Mouse (Mus musculus) midbrain, embryonic 11.5 days (tissue): ENCODE measurements around the gene Orm2. TPM values are rescaled to one million over a fixed set of nuclear protein-coding genes. Genes with fewer than 3 reads are reported as not detected.

Experiments used
- ATAC-seq: fragments of 200-750 bp; cut with Nextera tagmentation; 2 replicates; pipeline ENCODE4 v1.8.0; 2017; ENCODE audit warnings: moderate TSS enrichment, moderate library complexity; ENCODE audit not compliant: low FRiP score
- DNase-seq: peaks from one replicate; pipeline ENCODE4 v3.0.0; 2015; ENCODE audit warnings: low spot score; ENCODE audit errors: missing footprints
- H3K27ac ChIP-seq: fragments of 300-500 bp; sonication (generic); 2 replicates; pipeline ENCODE4 v1.5.1; 2014; ENCODE audit warnings: low read depth, low read length
- H3K27me3 ChIP-seq: fragments of 300-500 bp; sonication (generic); 2 replicates; pipeline ENCODE4 v1.6.1; 2014; ENCODE audit warnings: mild to moderate bottlenecking, low read length, moderate library complexity, mixed read lengths; ENCODE audit not compliant: control insufficient read depth, insufficient read depth
- H3K36me3 ChIP-seq: fragments of 300-500 bp; sonication (generic); 2 replicates; pipeline ENCODE4 v1.6.1; 2014; ENCODE audit warnings: mild to moderate bottlenecking, low read length, moderate library complexity, mixed read lengths; ENCODE audit not compliant: control insufficient read depth, insufficient read depth
- H3K4me1 ChIP-seq: fragments of 300-500 bp; sonication (generic); 2 replicates; pipeline ENCODE4 v1.6.1; 2014; ENCODE audit warnings: low read length; ENCODE audit not compliant: control insufficient read depth, insufficient read depth
- H3K4me2 ChIP-seq: fragments of 300-500 bp; sonication (generic); 2 replicates; pipeline ENCODE4 v1.6.1; 2014; ENCODE audit warnings: mild to moderate bottlenecking, moderate library complexity
- H3K4me3 ChIP-seq: fragments of 300-500 bp; sonication (generic); 2 replicates; pipeline ENCODE4 v1.5.1; 2014; ENCODE audit warnings: low read depth, low read length
- H3K9ac ChIP-seq: fragments of 300-500 bp; sonication (generic); 2 replicates; pipeline ENCODE4 v1.6.1; 2014; ENCODE audit warnings: low read length
- H3K9me3 ChIP-seq: fragments of 300-500 bp; sonication (generic); 2 replicates; pipeline ENCODE4 v1.6.1; 2016; ENCODE audit warnings: low read length; ENCODE audit not compliant: control insufficient read depth
- WGBS: fragments of 180-500 bp; shearing (Covaris S2); extraction: QIAGEN DNeasy Blood & Tissue Kit; methylation state at CpG from one replicate; pipeline ENCODE4 v1.1.7; 2014; 5-methylcytosine and 5-hydroxymethylcytosine counted together
- polyA plus RNA-seq: library from polyadenylated mRNA; unstranded; fragments of >200 nt; fragmentation: Nextera tagmentation; extraction: Ambion mirVana; gene quantifications from 2 replicates; pipeline ENCODE4 v1.2.1, GENCODE M21; 2014

Gene Orm2
- polyA plus RNA-seq, 1 experiment from 2014 or later, result not detected

DNA sequence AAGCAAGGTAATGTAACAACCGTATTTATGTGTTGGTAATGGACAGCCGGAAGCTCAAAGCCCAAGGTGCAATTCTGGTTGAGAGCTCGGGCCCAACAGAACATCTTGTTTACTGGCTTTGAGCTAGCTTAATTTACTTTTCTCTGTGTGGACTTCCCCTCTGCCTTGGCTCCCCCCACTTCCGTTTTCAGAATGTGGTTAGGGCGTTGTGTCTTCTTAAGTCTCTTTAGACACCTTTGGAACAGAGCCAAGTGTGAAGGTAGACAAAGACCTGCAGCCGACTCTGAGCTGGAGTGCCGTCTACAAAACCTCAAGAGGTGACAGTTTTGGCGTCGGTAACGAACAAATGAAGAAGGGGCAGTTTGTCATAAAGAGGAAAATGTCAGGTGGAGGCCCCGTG is 23.5 kb downstream of the Orm2 start:
- WGBS, result 89% methylated on average over 11 of the region's 11 CpGs
- Histone ChIP-seq H3K4me2 (no peak overlapping the region), H3K9me3 (no peaks in the 10 kb centered on the region), H3K4me3 (no peak overlapping the region), H3K4me1 (peaks cover 28% of the 10 kb centered on the region), H3K27ac (no peak overlapping the region), H3K36me3 (0 out of 2 replicates have a peak, but pooled peaks cover 3% of the 10 kb centered on the region), H3K9ac (no peak overlapping the region), H3K27me3 (no peaks in the 10 kb centered on the region)
- DNase-seq, result no peak
- no peak for ATAC-seq

GRCm38 (mm10) chr4:63388029-63388428 is 25.8 kb downstream of the Orm2 start:
- no peaks in the 10 kb centered on the region for H3K9me3 ChIP-seq
- WGBS, result 71% methylated on average over 6 of the region's 6 CpGs
- H3K27me3 ChIP-seq, result no peaks in the 10 kb centered on the region
- H3K9ac ChIP-seq, result no peak overlapping the region
- no peak overlapping the region for H3K4me2 ChIP-seq
- peaks cover 28% of the 10 kb centered on the region for H3K4me1 ChIP-seq
- no peak overlapping the region for H3K27ac ChIP-seq
- ATAC-seq (no peak), DNase-seq (no peak)
- H3K4me3 ChIP-seq, result no peak overlapping the region
- no peaks in the 10 kb centered on the region for H3K36me3 ChIP-seq

- Histone ChIP-seq H3K9ac (peak overlapping the region; percentile 31; the same call in 1 of the 2 replicates), H3K4me1 (peaks cover 28% of the 10 kb centered on the region), H3K4me2 (peak overlapping the region; percentile 22; the same call in 1 of the 2 replicates), H3K9me3 (no peaks in the 10 kb centered on the region), H3K27ac (peak overlapping the region; percentile 92), H3K36me3 (no peaks in the 10 kb centered on the region), H3K27me3 (no peaks in the 10 kb centered on the region), H3K4me3 (no peak overlapping the region)
- DNase-seq (peak; percentile 96), ATAC-seq (peak; percentile 85)
- WGBS, result 12% methylated on average over 8 of the region's 8 CpGs
Observed at GRCm38 (mm10) chr4:63389121-63389886, 27.1 kb downstream of the Orm2 start.

DNA sequence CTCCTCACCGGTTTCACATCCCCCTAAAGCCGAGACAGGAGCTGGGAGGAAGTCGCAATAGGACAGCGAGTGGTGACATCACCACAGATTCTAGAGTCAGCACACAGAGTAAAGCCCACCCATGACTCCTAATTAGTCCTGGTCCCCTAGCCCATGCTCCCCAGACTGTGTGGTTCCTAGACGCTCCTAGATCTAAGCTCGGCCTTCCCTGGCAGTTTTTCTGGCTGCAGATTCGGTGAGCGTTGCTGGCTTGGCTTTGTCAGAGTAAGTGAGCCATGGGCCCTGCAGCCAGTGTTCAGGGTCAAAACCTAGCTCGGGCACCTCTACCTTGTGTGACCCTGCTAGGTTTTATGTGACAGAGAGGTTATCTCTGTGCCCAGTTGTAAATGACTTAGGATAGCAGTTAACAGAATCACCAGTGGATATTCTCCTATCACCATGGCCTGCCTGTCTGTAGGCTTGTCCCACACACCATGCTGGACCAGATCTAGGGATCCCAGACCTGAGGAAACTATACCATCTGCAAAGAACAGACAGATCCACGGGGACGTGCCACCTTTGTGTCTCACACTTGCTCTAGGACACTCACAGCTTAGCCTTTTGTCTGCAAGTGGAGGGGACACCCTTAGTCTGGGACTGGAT is 27.8 kb downstream of the Orm2 start:
- H3K9ac ChIP-seq, result 0 out of 2 replicates have a peak overlapping the region, but pooled peaks have one; percentile 28
- peak overlapping the region; percentile 92 for H3K27ac ChIP-seq
- ATAC-seq (peak; percentile 71), DNase-seq (peak; percentile 92)
- H3K4me1 ChIP-seq, result peaks cover 28% of the 10 kb centered on the region
- peak overlapping the region; percentile 22; the same call in 1 of the 2 replicates for H3K4me2 ChIP-seq
- H3K9me3 ChIP-seq, result no peaks in the 10 kb centered on the region
- H3K4me3 ChIP-seq, result no peak overlapping the region
- no peaks in the 10 kb centered on the region for H3K36me3 ChIP-seq
- 40% methylated on average over 11 of the region's 11 CpGs for WGBS
- no peaks in the 10 kb centered on the region for H3K27me3 ChIP-seq

DNA sequence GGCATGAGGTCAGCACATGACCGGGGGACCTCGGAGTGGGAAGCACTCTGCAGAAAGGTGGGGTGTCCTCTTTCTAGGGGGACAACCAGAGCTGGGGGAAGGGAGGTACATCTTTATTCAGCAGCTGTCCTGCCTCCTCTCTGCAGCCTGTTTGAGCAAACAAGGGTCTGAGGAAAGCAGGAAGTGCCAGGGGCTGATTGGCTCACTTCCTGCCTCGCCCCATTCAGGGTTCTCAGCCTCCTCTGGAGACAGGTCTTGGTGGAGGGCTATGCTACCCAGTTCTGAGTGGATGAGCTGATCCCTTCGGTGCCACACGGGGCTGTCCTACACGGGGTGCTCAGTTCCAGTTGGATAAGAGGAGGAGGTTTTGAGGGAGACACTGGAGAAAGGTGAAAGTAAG is 29.1 kb downstream of the Orm2 start:
- peaks cover 28% of the 10 kb centered on the region for H3K4me1 ChIP-seq

GRCm38 (mm10) chr4:63397981-63398537 is 35.8 kb downstream of the Orm2 start:
- H3K27ac ChIP-seq, result no peak overlapping the region
- 90% methylated on average over 10 of the region's 10 CpGs for WGBS
- H3K9me3 ChIP-seq, result no peaks in the 10 kb centered on the region
- H3K9ac ChIP-seq, result no peak overlapping the region
- peaks cover 10% of the 10 kb centered on the region for H3K4me1 ChIP-seq
- DNase-seq, result no peak
- no peak for ATAC-seq
- no peak overlapping the region for H3K4me3 ChIP-seq
- no peak overlapping the region for H3K4me2 ChIP-seq
- H3K27me3 ChIP-seq, result no peaks in the 10 kb centered on the region
- 0 out of 2 replicates have a peak, but pooled peaks cover 5% of the 10 kb centered on the region for H3K36me3 ChIP-seq

More for the DNA sequence above, 29.1 kb downstream of the Orm2 start:
- no peaks in the 10 kb centered on the region for H3K9me3 ChIP-seq
- H3K27ac ChIP-seq, result no peak overlapping the region
- H3K9ac ChIP-seq, result no peak overlapping the region
- no peak overlapping the region for H3K4me3 ChIP-seq
- no peak for DNase-seq
- no peaks in the 10 kb centered on the region for H3K27me3 ChIP-seq
- ATAC-seq, result no peak
- H3K36me3 ChIP-seq, result 0 out of 2 replicates have a peak, but pooled peaks cover 5% of the 10 kb centered on the region
- WGBS, result 86% methylated on average over 6 of the region's 6 CpGs
- no peak overlapping the region for H3K4me2 ChIP-seq

DNA sequence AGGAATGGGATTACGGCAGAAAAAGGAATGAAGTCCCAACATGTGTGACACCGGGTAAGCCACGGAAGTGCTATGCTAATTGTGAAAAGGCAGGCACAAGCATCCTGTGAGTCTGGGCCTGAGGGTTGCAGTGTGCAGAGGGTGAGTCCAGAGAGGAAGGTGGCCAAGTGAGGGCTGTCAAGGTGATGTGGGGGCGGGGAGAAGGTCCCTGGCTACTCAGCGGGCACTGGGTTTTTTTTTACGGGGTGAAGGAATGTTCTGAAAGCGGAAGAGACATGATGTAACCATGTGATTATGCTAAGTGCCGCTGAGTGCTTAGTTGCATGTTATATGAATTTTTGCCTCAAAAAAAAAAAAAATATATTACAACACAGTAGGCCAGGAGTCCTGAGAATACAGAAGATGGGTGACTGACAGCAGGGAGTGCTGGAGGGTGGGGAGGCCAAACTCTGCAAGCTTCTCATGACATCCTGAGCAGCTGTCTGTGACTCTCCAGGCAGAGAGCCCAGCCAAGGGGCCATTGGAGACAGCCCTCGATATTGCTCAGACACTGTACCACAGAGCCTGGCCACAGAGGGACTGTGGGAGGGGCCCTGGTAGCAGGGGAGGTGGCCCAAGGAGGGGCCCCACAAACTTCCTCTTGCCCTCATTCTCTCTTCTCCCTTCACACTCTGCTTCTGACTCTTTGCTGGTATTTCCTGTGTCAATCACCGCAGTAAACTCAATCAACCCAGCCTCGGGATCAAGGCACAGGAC is 36.8 kb downstream of the Orm2 start:
- WGBS, result 80% methylated on average over 11 of the region's 11 CpGs
- H3K36me3 ChIP-seq, result 0 out of 2 replicates have a peak, but pooled peaks cover 5% of the 10 kb centered on the region
- H3K4me2 ChIP-seq, result no peak overlapping the region
- no peak overlapping the region for H3K4me3 ChIP-seq
- H3K27me3 ChIP-seq, result no peaks in the 10 kb centered on the region
- H3K27ac ChIP-seq, result no peak overlapping the region
- H3K9me3 ChIP-seq, result no peaks in the 10 kb centered on the region
- H3K4me1 ChIP-seq, result peaks cover 18% of the 10 kb centered on the region
- H3K9ac ChIP-seq, result no peak overlapping the region
- DNase-seq (no peak), ATAC-seq (no peak)

DNA sequence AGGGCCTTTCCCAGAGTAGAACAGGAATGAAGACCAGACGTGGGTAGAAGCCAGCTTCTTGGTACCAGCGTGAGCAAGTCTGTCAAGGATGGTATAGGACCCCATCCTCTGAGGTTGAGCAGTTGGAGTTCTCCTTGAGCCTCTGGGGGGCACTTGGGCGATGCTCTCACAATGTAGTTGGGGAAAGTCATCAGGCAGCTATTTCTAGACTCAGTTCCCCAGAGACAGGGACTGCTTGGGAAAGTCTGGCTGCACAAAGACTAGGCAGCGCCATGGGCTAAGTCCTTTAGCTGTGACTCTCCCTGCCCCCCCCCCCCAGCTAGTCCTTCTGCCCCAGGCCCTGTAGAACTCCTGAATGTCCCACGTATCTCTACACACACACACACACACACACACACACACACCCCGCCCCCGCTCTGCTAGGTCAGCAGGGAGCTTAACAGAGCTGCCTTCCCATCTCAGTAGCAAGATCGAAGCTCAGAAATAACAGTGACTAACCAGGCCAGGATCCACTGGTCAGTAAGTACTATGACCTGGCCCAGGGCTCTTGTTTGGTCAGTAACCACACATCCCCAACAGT is 37.5 kb downstream of the Orm2 start:
- no peak overlapping the region for H3K9ac ChIP-seq
- no peak overlapping the region for H3K4me3 ChIP-seq
- WGBS, result 66% methylated on average over 8 of the region's 8 CpGs
- H3K27me3 ChIP-seq, result no peaks in the 10 kb centered on the region
- no peak overlapping the region for H3K27ac ChIP-seq
- DNase-seq, result no peak
- H3K4me1 ChIP-seq, result peaks cover 21% of the 10 kb centered on the region
- H3K36me3 ChIP-seq, result 0 out of 2 replicates have a peak, but pooled peaks cover 5% of the 10 kb centered on the region
- no peak overlapping the region for H3K4me2 ChIP-seq
- ATAC-seq, result no peak
- H3K9me3 ChIP-seq, result no peaks in the 10 kb centered on the region
